Mouse (Mus musculus) limb, embryonic 11.5 days (tissue): ENCODE measurements around the gene Hif3a. TPM values are rescaled to one million over a fixed set of nuclear protein-coding genes. Genes with fewer than 3 reads are reported as not detected.

Experiments
- ATAC-seq: fragments of 200-750 bp; cut with Nextera tagmentation; 2 replicates; pipeline ENCODE4 v1.8.0; 2017; ENCODE audit warnings: low read depth; ENCODE audit not compliant: insufficient number of reproducible peaks, low FRiP score, low TSS enrichment
- DNase-seq: peaks from one replicate; pipeline ENCODE4 v3.0.0-alpha.2; 2015; ENCODE audit warnings: low spot score
- H3K27ac ChIP-seq: fragments of 300-500 bp; sonication (generic); replicated peaks from 2 replicates; pipeline ENCODE4 v1.5.1; 2014; ENCODE audit warnings: low read depth, mild to moderate bottlenecking, low read length
- H3K27me3 ChIP-seq: fragments of 300-500 bp; sonication (generic); 2 replicates; pipeline ENCODE4 v1.6.1; 2014; ENCODE audit warnings: mild to moderate bottlenecking, low read length, mixed read lengths; ENCODE audit not compliant: control insufficient read depth, insufficient read depth
- H3K36me3 ChIP-seq: fragments of 300-500 bp; sonication (generic); 2 replicates; pipeline ENCODE4 v1.6.1; 2014; ENCODE audit warnings: mild to moderate bottlenecking, low read length, moderate library complexity, mixed read lengths; ENCODE audit not compliant: control insufficient read depth, insufficient read depth
- H3K4me1 ChIP-seq: fragments of 300-500 bp; sonication (generic); 2 replicates; pipeline ENCODE4 v1.6.1; 2014; ENCODE audit warnings: low read length, mixed read lengths; ENCODE audit not compliant: control insufficient read depth, insufficient read depth
- H3K4me2 ChIP-seq: fragments of 300-500 bp; sonication (generic); 2 replicates; pipeline ENCODE4 v1.6.1; 2014; ENCODE audit warnings: low read depth, mild to moderate bottlenecking, moderate library complexity; ENCODE audit not compliant: severe bottlenecking
- H3K4me3 ChIP-seq: fragments of 300-500 bp; sonication (generic); 2 replicates; pipeline ENCODE4 v1.5.1; 2014; ENCODE audit warnings: low read depth, low read length
- H3K9ac ChIP-seq: fragments of 300-500 bp; sonication (generic); 2 replicates; pipeline ENCODE4 v1.6.1; 2014; ENCODE audit warnings: mild to moderate bottlenecking, low read length
- H3K9me3 ChIP-seq: fragments of 300-500 bp; sonication (generic); 2 replicates; pipeline ENCODE4 v1.6.1; 2016; ENCODE audit warnings: low read length; ENCODE audit not compliant: control insufficient read depth
- WGBS: fragments of 180-500 bp; shearing (Covaris S2); extraction: QIAGEN DNeasy Blood & Tissue Kit; methylation state at CpG from one replicate; pipeline ENCODE4 v1.1.7; 2014; 5-methylcytosine and 5-hydroxymethylcytosine counted together
- polyA plus RNA-seq: library from polyadenylated mRNA; unstranded; fragments of >200 nt; fragmentation: Nextera tagmentation; extraction: Ambion mirVana; gene quantifications from 2 replicates; pipeline ENCODE4 v1.2.1, GENCODE M21; 2014

Gene Hif3a
- polyA plus RNA-seq, 1 experiment from 2014 or later: 9.6 TPM

GRCm38 (mm10) chr7:17010010-17010347 is 52.2 kb downstream of the Hif3a start:
- Histone ChIP-seq H3K9me3 (no peaks in the 10 kb centered on the region), H3K4me3 (no peak overlapping the region), H3K4me2 (no peak overlapping the region), H3K27ac (no peak overlapping the region), H3K36me3 (peaks cover 51% of the 10 kb centered on the region), H3K9ac (no peak overlapping the region), H3K27me3 (no peaks in the 10 kb centered on the region), H3K4me1 (no peaks in the 10 kb centered on the region)
- ATAC-seq: no peak
- DNase-seq: no peak
- 93% methylated on average over 5 of the region's 5 CpGs for WGBS

GRCm38 (mm10) chr7:17009326-17010009 is 52.8 kb downstream of the Hif3a start:
- ATAC-seq: no peak
- H3K9ac ChIP-seq: no peak overlapping the region
- H3K4me2 ChIP-seq: no peak overlapping the region
- H3K4me1 ChIP-seq: no peaks in the 10 kb centered on the region
- no peak overlapping the region for H3K4me3 ChIP-seq
- WGBS: 93% methylated on average over 16 of the region's 16 CpGs
- no peaks in the 10 kb centered on the region for H3K27me3 ChIP-seq
- no peak overlapping the region for H3K27ac ChIP-seq
- H3K36me3 ChIP-seq: peaks cover 55% of the 10 kb centered on the region
- no peaks in the 10 kb centered on the region for H3K9me3 ChIP-seq
- no peak for DNase-seq

- Histone ChIP-seq H3K27me3 (no peaks in the 10 kb centered on the region), H3K9ac (no peak overlapping the region), H3K36me3 (peaks cover 41% of the 10 kb centered on the region), H3K9me3 (no peaks in the 10 kb centered on the region), H3K4me2 (no peak overlapping the region), H3K4me3 (no peak overlapping the region), H3K27ac (no peak overlapping the region), H3K4me1 (no peaks in the 10 kb centered on the region)
- DNase-seq: no peak
- WGBS: 82% methylated on average over 4 of the region's 4 CpGs
- ATAC-seq: no peak
Measured at GRCm38 (mm10) chr7:17007300-17007699, 54.9 kb downstream of the Hif3a start.

GRCm38 (mm10) chr7:17004716-17005115 is 57.5 kb downstream of the Hif3a start:
- Histone ChIP-seq H3K27me3 (no peaks in the 10 kb centered on the region), H3K9me3 (no peaks in the 10 kb centered on the region), H3K36me3 (peaks cover 29% of the 10 kb centered on the region), H3K4me1 (no peaks in the 10 kb centered on the region), H3K27ac (no peak overlapping the region), H3K4me3 (no peak overlapping the region), H3K9ac (no peak overlapping the region), H3K4me2 (no peak overlapping the region)
- 84% methylated on average over 7 of the region's 7 CpGs for WGBS
- ATAC-seq: no peak
- DNase-seq: no peak

DNA sequence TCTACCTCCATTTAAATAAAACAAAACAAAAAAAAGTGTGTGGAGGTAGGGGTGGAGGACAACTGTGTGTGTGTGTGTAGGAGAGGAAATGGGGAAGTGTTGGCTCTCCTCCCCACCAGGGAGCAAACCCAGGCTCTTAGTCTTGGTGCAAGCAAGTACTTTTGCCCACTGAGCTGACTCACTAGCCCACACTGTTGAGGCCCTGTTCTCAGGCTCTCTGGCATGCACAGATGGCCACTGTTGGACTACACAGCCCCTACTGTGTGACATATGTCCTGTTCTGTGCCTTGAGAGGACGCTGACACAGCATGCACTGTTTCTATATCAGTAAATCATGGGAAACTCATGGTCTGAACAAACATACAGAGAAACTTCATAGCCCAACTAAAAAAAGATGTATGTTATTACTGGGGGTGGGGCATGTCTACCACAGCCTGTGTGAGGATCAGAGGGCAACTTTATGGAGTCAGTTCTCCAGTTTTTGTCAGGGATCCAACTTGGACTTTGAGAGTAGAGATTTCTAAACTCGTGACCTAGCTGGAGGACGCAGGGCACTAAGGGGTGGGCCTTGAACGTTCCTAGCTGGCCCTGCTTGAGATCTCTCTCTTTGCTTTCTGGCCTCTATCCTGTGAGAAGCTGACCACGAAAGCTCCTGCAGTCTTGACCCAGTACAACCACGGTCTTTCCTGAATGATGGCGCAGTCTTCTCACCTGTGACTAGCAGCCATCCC is 58.8 kb downstream of the Hif3a start:
- H3K4me3 ChIP-seq: no peak overlapping the region
- H3K27ac ChIP-seq: no peak overlapping the region
- no peak for DNase-seq
- no peak overlapping the region for H3K9ac ChIP-seq
- no peak for ATAC-seq
- WGBS: 90% methylated on average over 7 of the region's 7 CpGs
- no peak overlapping the region for H3K4me2 ChIP-seq
- H3K9me3 ChIP-seq: no peaks in the 10 kb centered on the region
- no peaks in the 10 kb centered on the region for H3K27me3 ChIP-seq
- no peaks in the 10 kb centered on the region for H3K4me1 ChIP-seq
- H3K36me3 ChIP-seq: peaks cover 26% of the 10 kb centered on the region

DNA sequence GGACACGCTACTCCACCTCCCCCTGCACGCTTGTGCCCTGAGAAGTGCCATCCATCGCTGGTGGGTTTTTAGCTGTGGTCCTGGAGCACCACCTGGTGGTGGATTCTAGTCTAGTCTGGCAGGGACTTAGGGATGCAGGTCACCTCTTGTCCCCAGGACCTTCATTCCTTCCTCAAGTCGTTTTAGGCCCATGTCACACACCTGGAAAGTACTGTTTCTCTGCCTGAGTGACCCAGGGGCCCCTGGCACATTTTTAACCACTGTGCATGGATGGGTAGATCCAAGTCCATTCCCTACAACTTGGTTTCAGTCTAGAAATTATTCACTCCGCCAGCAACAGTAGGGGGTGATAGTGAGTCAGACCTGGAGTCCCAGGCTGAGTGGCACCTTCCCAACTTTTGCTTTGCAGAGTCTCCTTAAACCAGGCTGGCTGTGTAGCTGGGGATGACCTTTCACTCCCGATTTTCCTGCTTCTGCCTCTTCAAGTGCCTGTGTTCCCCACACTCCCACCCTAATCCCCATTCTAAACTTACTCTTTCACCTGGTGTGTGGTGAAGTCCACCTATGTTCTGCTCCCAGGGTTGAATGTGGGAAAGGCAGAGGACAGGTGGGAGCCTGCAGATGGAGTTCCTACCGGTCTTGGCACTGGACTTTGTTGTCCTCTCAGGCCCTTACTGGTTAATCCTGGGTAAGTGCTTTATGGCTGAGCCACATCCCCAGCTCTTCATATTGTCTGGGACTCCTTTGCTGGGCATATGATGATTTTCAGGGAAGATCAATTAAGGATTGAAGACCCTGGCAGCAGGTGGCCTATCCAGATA is 59.6 kb downstream of the Hif3a start:
- WGBS: 14% methylated on average over 7 of the region's 7 CpGs
- no peaks in the 10 kb centered on the region for H3K4me1 ChIP-seq
- ATAC-seq (peak; percentile 55), DNase-seq (peak; percentile 93)
- no peaks in the 10 kb centered on the region for H3K9me3 ChIP-seq
- 0 out of 2 replicates have a peak overlapping the region, but pooled peaks have one; percentile 5 for H3K4me3 ChIP-seq
- no peak overlapping the region for H3K27ac ChIP-seq
- H3K27me3 ChIP-seq: no peaks in the 10 kb centered on the region
- H3K9ac ChIP-seq: no peak overlapping the region
- H3K36me3 ChIP-seq: peaks cover 25% of the 10 kb centered on the region
- H3K4me2 ChIP-seq: no peak overlapping the region

DNA sequence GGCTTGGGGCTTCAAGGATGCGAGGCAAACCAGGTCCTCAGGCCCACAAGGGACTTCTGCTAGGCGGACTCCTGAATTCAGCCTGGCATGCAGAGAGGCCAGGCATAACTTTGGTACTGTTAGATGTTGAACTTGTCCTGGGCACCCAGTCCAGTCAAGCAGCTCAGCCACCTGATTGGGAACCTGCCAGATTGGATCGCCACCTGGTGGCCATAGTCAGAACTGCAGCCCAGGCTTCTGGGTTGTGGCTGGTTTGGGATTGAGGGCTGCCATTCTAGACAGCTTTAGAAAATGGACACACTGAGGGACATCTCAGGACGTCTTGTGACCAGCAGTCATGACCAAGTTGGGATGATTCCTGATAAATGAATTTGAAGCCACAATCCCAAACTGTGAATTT is 62.6 kb downstream of the Hif3a start:
- Histone ChIP-seq H3K4me1 (peaks cover 9% of the 10 kb centered on the region), H3K27ac (no peak overlapping the region), H3K27me3 (no peaks in the 10 kb centered on the region), H3K9ac (no peak overlapping the region), H3K4me2 (no peak overlapping the region), H3K9me3 (no peaks in the 10 kb centered on the region), H3K36me3 (peaks cover 15% of the 10 kb centered on the region), H3K4me3 (no peak overlapping the region)
- DNase-seq (peak; percentile 96), ATAC-seq (no peak)
- WGBS: 34% methylated on average over 4 of the region's 4 CpGs

DNA sequence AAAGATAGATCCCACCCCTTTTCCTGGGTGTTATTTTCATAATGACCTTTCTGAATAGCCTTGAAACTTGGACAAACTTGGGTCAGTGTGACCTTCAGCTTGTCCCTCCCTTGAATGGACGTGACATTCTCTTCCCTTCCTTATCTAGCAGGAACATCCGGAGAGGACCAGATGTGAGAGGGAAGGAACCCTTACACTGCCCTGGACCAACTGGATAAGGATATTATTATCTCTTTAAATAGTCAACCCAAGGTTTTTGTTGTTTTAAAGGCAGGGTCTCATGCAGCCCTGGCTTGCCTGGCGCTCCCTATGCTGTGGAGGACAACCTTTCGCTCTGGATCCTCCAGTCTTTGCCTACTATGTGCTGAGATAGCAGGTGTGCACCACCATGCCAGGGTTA is 63.0 kb downstream of the Hif3a start:
- Histone ChIP-seq H3K9ac (no peak overlapping the region), H3K4me3 (no peak overlapping the region), H3K9me3 (no peaks in the 10 kb centered on the region), H3K4me1 (peaks cover 9% of the 10 kb centered on the region), H3K36me3 (peaks cover 12% of the 10 kb centered on the region), H3K27ac (no peak overlapping the region), H3K4me2 (no peak overlapping the region), H3K27me3 (no peaks in the 10 kb centered on the region)
- DNase-seq (no peak), ATAC-seq (no peak)
- WGBS: 79% methylated on average over 4 of the region's 4 CpGs
